Mouse (Mus musculus) intestine, embryonic 14.5 days (tissue): ENCODE measurements around the gene Fam166a. TPM values are rescaled to one million over a fixed set of nuclear protein-coding genes. Genes with fewer than 3 reads are reported as not detected.
A peak's percentile ranks its signal among the peaks of the same experiment; 100 is the strongest.

Experiments
- ATAC-seq: fragments of 200-750 bp; cut with Nextera tagmentation; replicated peaks from 2 replicates; pipeline ENCODE4 v1.8.0; 2017; ENCODE audit warnings: low read depth, moderate number of reproducible peaks, moderate TSS enrichment, moderate library complexity; ENCODE audit not compliant: low FRiP score, low TSS enrichment
- DNase-seq: peaks from one replicate; pipeline ENCODE4 v3.0.0-alpha.2; 2018; ENCODE audit warnings: low spot score
- H3K27ac ChIP-seq: fragments of 300-500 bp; sonication (generic); 2 replicates; pipeline ENCODE4 v1.5.1; 2014; ENCODE audit warnings: low read depth, mild to moderate bottlenecking, control low read depth
- H3K27me3 ChIP-seq: fragments of 300-500 bp; sonication (generic); replicated peaks from 2 replicates; pipeline ENCODE4 v1.6.1; 2014; ENCODE audit warnings: low read length, control low read depth; ENCODE audit not compliant: control insufficient read depth, insufficient read depth
- H3K36me3 ChIP-seq: fragments of 300-500 bp; sonication (generic); 2 replicates; pipeline ENCODE4 v1.6.1; 2014; ENCODE audit warnings: low read length, control low read depth; ENCODE audit not compliant: control insufficient read depth, insufficient read depth
- H3K4me1 ChIP-seq: fragments of 300-500 bp; sonication (generic); replicated peaks from 2 replicates; pipeline ENCODE4 v1.6.1; 2014; ENCODE audit warnings: low read length, control low read depth, mixed read lengths; ENCODE audit not compliant: control insufficient read depth, insufficient read depth
- H3K4me2 ChIP-seq: fragments of 300-500 bp; sonication (generic); 2 replicates; pipeline ENCODE4 v1.6.1; 2014; ENCODE audit warnings: low read length
- H3K4me3 ChIP-seq: fragments of 300-500 bp; sonication (generic); 2 replicates; pipeline ENCODE4 v1.5.1; 2014; ENCODE audit warnings: low read depth, low read length, control low read depth, mixed read lengths
- H3K9ac ChIP-seq: fragments of 300-500 bp; sonication (generic); 2 replicates; pipeline ENCODE4 v1.6.1; 2014; ENCODE audit warnings: mild to moderate bottlenecking, low read length
- H3K9me3 ChIP-seq: fragments of 300-500 bp; sonication (generic); 2 replicates; pipeline ENCODE4 v1.6.1; 2016; ENCODE audit warnings: low read length, control low read depth; ENCODE audit not compliant: control insufficient read depth
- WGBS: fragments of 180-500 bp; shearing (Covaris S2); extraction: QIAGEN DNeasy Blood & Tissue Kit; methylation state at CpG from one replicate; pipeline ENCODE4 v1.1.7; 2014; 5-methylcytosine and 5-hydroxymethylcytosine counted together
- polyA plus RNA-seq: library from polyadenylated mRNA; unstranded; fragments of >200 nt; fragmentation: Nextera tagmentation; extraction: Ambion mirVana; gene quantifications from 2 replicates; pipeline ENCODE4 v1.2.1, GENCODE M21; 2014

Gene Fam166a
- polyA plus RNA-seq, 1 experiment from 2014 or later, result 0.51 TPM

DNA sequence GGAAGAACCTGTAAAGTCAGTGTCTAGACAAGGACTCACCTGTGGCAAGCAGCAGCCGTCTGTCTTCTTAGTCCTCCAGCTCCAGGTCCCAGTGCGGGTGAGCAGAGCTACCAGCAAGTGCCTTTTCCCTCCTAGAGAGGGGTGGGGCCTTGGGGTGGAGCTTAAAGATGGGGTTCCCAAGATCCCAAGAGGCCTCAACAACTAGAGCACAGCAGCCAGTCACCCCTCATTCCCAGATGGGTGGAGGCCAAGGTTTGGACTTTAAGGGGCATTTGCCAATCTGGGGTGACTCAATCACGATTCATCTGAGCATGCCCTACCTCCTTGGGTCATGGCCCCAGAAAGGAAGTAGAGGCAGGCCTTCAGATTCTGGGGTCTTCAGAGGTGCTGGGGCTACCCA, 21.2 kb downstream of the Fam166a start:
- Histone ChIP-seq H3K4me3 (no peak overlapping the region), H3K4me1 (peaks cover 6% of the 10 kb centered on the region; the same call in 1 of the 2 replicates), H3K9ac (no peak overlapping the region), H3K9me3 (no peaks in the 10 kb centered on the region), H3K27ac (no peak overlapping the region), H3K4me2 (no peak overlapping the region), H3K36me3 (no peaks in the 10 kb centered on the region), H3K27me3 (peaks cover 22% of the 10 kb centered on the region)
- no peak for DNase-seq
- 89% methylated on average over 3 of the region's 3 CpGs for WGBS
- no peak for ATAC-seq

DNA sequence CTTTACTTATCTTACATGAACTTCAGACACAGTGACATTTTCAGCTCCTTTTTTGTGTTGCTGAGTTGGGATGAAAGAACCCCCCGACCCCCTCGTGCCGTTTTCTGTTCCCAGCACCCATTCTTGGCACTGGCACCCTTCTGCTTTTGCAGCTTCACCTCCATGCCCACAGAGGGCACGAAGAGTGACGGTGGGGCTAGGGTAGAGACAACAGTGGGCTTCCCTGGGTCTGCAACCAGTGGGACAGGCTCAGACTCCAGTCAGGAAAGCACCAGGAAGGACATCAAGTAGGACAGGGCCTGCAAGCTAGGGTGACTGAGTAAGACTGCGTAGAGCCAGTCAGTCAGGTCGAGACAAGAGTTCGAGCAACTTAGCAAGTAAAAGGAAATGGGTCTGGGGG, 21.8 kb downstream of the Fam166a start:
- H3K27ac ChIP-seq, result no peak overlapping the region
- H3K4me3 ChIP-seq, result peak overlapping the region; percentile 48
- peaks cover 6% of the 10 kb centered on the region; the same call in 1 of the 2 replicates for H3K4me1 ChIP-seq
- H3K9me3 ChIP-seq, result no peaks in the 10 kb centered on the region
- H3K4me2 ChIP-seq, result peak overlapping the region; percentile 94
- H3K27me3 ChIP-seq, result peaks cover 22% of the 10 kb centered on the region
- DNase-seq, result no peak
- peak; percentile 7; the same call in 1 of the 2 replicates for ATAC-seq
- WGBS, result 48% methylated on average over 8 of the region's 8 CpGs
- H3K36me3 ChIP-seq, result 0 out of 2 replicates have a peak, but pooled peaks cover 1% of the 10 kb centered on the region
- 0 out of 2 replicates have a peak overlapping the region, but pooled peaks have one; percentile 6 for H3K9ac ChIP-seq

DNA sequence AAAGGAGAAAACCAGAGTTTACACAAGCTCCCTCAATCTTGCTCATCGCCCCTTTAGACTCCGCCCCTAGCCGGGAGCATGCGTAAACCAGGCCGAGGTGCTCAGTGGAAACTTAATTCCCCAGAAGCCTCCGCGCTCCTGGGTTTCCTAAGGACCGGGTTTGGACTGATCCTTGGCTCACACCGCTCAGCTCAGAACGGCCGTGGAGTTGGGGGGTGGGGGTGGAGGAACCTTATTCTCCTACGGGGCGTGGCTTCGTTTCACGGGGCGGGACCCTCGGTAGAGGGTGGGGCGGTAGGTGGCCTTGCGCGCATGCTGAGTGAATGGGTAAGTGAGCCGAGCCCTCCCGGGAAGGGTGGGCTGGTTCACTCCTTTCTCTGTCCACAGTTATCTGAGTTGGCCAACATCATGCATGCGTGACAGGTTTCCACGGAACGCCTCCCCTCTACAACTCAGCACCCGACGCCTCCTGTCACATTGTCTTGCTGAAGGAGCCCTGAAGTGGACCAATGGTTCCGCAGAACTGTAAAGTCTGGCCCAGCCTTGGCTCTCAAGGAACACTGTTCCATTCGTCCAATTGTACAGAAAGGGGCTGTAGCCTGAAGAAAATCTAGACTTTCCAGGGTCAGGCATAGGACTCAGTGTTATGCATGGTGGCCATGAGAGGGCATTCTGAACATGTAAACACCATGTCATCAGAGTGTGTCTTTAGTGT, 22.3 kb downstream of the Fam166a start:
- Histone ChIP-seq H3K36me3 (0 out of 2 replicates have a peak, but pooled peaks cover 5% of the 10 kb centered on the region), H3K27me3 (peaks cover 22% of the 10 kb centered on the region), H3K9me3 (no peaks in the 10 kb centered on the region), H3K4me1 (peaks cover 6% of the 10 kb centered on the region; the same call in 1 of the 2 replicates), H3K27ac (no peak overlapping the region), H3K4me2 (peak overlapping the region; percentile 94), H3K9ac (0 out of 2 replicates have a peak overlapping the region, but pooled peaks have one; percentile 6), H3K4me3 (peak overlapping the region; percentile 48)
- peak; percentile 77 for ATAC-seq
- peak; percentile 83 for DNase-seq
- 1% methylated on average over 29 of the region's 29 CpGs for WGBS

DNA sequence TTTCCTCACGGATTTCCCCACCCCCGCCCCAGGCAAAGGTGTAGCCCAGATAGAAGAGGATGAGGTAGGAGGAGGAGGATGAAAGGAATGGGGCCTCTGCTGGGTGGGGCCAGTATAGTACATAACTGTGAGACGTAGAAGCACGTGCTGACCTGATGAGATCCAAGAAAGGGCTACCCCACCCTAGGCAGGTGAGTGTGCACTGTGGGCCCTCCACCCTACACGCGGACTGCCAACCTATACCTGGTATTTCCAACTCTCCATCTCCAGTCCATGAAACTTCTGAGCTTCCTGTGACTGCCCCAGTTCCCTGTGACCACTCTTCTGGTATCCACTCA, 22.9 kb downstream of the Fam166a start:
- peak overlapping the region; percentile 94 for H3K4me2 ChIP-seq
- DNase-seq (peak; percentile 69), ATAC-seq (peak; percentile 38; the same call in 1 of the 2 replicates)
- H3K4me3 ChIP-seq, result peak overlapping the region; percentile 48
- no peak overlapping the region for H3K9ac ChIP-seq
- H3K4me1 ChIP-seq, result peaks cover 6% of the 10 kb centered on the region; the same call in 1 of the 2 replicates
- H3K27ac ChIP-seq, result no peak overlapping the region
- 11% methylated on average over 6 of the region's 6 CpGs for WGBS
- H3K36me3 ChIP-seq, result peaks cover 5% of the 10 kb centered on the region; the same call in 1 of the 2 replicates
- peaks cover 22% of the 10 kb centered on the region for H3K27me3 ChIP-seq
- H3K9me3 ChIP-seq, result no peaks in the 10 kb centered on the region

DNA sequence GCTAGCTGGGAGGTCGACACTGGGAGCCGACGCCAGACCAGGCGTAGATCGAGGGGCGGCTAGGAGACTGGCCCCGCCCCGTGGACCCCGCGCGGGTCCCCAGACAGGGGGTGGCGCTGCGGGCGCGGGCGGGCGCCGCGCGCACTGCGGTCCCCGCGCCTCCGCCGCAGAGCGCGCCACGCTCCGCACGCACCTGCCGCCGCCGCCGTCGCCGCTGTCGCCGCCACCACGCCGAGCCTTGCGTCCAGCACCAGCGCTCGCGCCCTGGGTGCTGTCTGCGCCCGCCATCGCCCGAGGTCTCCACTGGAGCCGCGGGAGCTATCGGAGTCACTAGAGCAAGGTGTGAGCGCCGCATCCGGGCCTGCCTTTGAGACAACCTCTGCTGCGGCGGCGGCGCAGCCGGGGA, 23.6 kb downstream of the Fam166a start, which contains the start of the genes Rnf208 and Cysrt1:
Rnf208 (plus strand) TSS at position 155 of the 406 bp plus-strand sequence.
Cysrt1 (minus strand) TSS at position 352 of the 406 bp plus-strand sequence.
- H3K27ac ChIP-seq, result no peak within 1 kb of the TSS
- H3K27me3 ChIP-seq, result peaks cover 22% of the 10 kb centered on the region
- no peak for DNase-seq
- under 1% methylated on average over 36 of the region's 59 CpGs for WGBS
- H3K9ac ChIP-seq, result peak within 1 kb of the TSS; percentile 43
- peak within 1 kb of the TSS; percentile 48 for H3K4me3 ChIP-seq
- H3K36me3 ChIP-seq, result peaks cover 8% of the 10 kb centered on the region; the same call in 1 of the 2 replicates
- no peak; the same call in 1 of the 2 replicates for ATAC-seq
- peaks cover 6% of the 10 kb centered on the region; the same call in 1 of the 2 replicates for H3K4me1 ChIP-seq
- peak within 1 kb of the TSS; percentile 94 for H3K4me2 ChIP-seq
- H3K9me3 ChIP-seq, result no peaks in the 10 kb centered on the region

DNA sequence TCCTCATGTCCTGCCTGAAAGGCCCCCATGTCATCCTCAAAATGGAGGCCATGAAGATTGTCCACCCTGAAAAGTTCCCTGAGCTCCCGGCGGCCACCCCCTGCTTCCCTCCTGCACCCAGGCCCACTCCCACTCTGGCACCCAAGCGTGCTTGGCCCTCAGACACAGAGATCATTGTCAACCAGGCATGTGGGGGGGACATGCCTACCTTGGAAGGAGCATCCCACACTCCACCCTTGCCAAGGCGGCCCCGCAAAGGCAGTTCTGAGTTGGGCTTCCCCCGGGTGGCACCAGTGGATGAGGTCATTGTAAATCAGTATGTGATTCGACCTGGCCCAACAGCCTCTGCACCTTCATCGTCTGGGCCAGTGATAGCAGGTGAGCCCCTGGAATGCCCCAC, 24.8 kb downstream of the Fam166a start:
- ATAC-seq, result no peak

DNA sequence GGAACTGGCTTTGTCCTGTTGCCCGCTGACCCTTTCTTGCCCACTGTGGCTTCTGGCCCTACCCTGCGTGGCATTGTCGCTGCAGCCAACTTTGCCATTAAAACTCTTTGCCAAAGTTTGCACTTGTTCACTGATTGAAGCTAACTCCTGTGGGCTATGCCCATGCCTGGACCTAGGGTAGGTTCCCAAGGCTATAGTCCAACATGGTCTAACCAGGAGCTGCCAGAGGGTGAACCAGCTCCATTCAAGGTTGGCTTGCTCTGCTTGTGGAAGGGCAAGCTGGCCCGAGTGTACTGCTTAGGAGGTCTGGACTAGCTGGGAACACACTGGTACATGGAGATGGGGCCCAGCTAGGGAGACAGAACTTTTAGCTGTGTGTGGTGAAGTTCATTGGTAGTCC, 25.6 kb downstream of the Fam166a start:
- peaks cover 22% of the 10 kb centered on the region for H3K27me3 ChIP-seq
- no peak for ATAC-seq
- 89% methylated on average over 4 of the region's 4 CpGs for WGBS

More for the DNA sequence above, 24.8 kb downstream of the Fam166a start:
- peaks cover 22% of the 10 kb centered on the region for H3K27me3 ChIP-seq
- no peak for DNase-seq
- no peak overlapping the region for H3K4me3 ChIP-seq
- H3K4me1 ChIP-seq, result peaks cover 6% of the 10 kb centered on the region; the same call in 1 of the 2 replicates
- H3K36me3 ChIP-seq, result peaks cover 13% of the 10 kb centered on the region
- H3K9ac ChIP-seq, result no peak overlapping the region
- H3K4me2 ChIP-seq, result no peak overlapping the region
- no peak overlapping the region for H3K27ac ChIP-seq
- WGBS, result 69% methylated on average over 8 of the region's 8 CpGs
- no peaks in the 10 kb centered on the region for H3K9me3 ChIP-seq

DNA sequence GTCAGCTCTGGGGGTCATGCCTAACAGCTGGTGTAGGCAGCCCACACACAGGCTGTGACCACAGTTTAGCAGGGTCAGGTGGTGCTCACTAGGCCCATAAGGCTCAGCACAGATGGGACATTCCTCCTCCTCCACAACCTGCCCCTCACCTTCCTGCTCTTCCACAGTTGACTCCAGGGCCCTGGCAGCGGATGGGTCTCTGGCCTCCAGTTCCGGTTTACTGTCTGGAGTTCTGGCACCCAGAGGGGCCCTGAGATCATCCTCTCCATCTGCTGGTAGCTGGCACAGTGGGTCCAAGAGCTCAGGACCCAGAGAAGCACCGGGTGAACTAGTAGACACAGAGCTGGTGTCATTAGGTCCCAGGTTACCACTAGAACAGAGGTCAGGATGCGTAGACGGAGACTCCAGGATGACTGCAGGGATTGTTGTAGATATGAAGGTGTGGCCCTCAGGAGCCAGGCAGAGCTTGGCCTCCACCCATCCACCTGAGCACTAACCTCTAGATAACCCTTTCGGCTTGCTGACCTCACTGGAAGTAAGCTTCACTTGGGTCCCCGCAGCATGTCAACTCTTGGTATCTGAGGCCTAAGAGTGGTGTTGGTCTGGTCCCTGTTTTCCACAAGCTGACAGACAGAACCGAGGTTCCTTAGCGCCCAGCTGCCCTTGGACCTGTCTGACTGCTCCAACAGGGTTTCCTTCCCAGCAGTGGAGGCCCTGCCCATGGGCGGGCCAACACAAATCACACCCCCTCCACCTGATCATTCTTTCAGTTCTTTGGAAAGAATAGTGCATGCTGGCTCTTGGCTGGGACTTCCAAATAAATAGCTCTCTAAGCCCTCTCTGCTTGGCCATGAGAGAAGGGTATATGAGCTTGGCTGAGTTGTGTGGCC, 27.9 kb downstream of the Fam166a start, which contains the start of gene AL732309.1:
AL732309.1 (minus strand) TSS at position 681 of the 890 bp plus-strand sequence.
- WGBS, result 85% methylated on average over 10 of the region's 10 CpGs
- no peak within 1 kb of the TSS for H3K4me2 ChIP-seq
- no peak for ATAC-seq
- no peak within 1 kb of the TSS for H3K9ac ChIP-seq
- no peaks in the 10 kb centered on the region for H3K9me3 ChIP-seq
- H3K27ac ChIP-seq, result no peak within 1 kb of the TSS
- H3K27me3 ChIP-seq, result peaks cover 17% of the 10 kb centered on the region
- H3K4me1 ChIP-seq, result no peaks in the 10 kb centered on the region; the same call in 1 of the 2 replicates
- no peak for DNase-seq
- H3K36me3 ChIP-seq, result peaks cover 34% of the 10 kb centered on the region
- H3K4me3 ChIP-seq, result no peak within 1 kb of the TSS

More for the DNA sequence above, 25.6 kb downstream of the Fam166a start:
- no peaks in the 10 kb centered on the region for H3K9me3 ChIP-seq
- DNase-seq, result no peak
- no peak overlapping the region for H3K4me3 ChIP-seq
- H3K36me3 ChIP-seq, result peaks cover 19% of the 10 kb centered on the region
- no peak overlapping the region for H3K27ac ChIP-seq
- peaks cover 6% of the 10 kb centered on the region; the same call in 1 of the 2 replicates for H3K4me1 ChIP-seq
- H3K9ac ChIP-seq, result no peak overlapping the region
- H3K4me2 ChIP-seq, result no peak overlapping the region
